Mouse (Mus musculus): ENCODE measurements at regions not wholly inside any gene's neighbourhood (a gene's known extent, or its start where the extent isn't known, plus 50 kb on each side); places are given as distances from the start of the nearest gene placed in this dataset.

GRCm38 (mm10) chr11:117425466-117425865, 58.7 kb upstream of the Gm11733 start:
- no peak for TF ChIP-seq CTCF (conservative IDR thresholded peaks at IDR 0.05; ENCODE audit: low read length)
- no peak for TF ChIP-seq NANOG (IDR thresholded peaks at IDR 0.05; ENCODE audit: borderline replicate concordance, low read length)
- no peak for TF ChIP-seq POU5F1 (IDR thresholded peaks at IDR 0.05; ENCODE audit: borderline replicate concordance, low read length)
